Mouse (Mus musculus) adrenal gland, postnatal 14 days (tissue): ENCODE results near the gene Yaf2. TPM values are rescaled to one million over a fixed set of nuclear protein-coding genes. Genes with fewer than 3 reads are reported as not detected.
A peak's percentile ranks its signal among the peaks of the same experiment; 100 is the strongest.

ENCODE experiments used
- DNase-seq: peaks from one replicate; pipeline ENCODE4 v3.0.0; 2021; ENCODE audit warnings: mixed read lengths
- total RNA-seq: library from RNA; stranded (reverse); gene quantifications from 2 replicates; pipeline ENCODE4 v1.2.3, GENCODE M21; 2021

Yaf2 gene
- total RNA-seq, 1 experiment from 2014 or later, result 35.8 TPM

GRCm38 (mm10) chr15:93287628-93288027 is 49.1 kb downstream of the Yaf2 start:
- no peak for DNase-seq

DNA sequence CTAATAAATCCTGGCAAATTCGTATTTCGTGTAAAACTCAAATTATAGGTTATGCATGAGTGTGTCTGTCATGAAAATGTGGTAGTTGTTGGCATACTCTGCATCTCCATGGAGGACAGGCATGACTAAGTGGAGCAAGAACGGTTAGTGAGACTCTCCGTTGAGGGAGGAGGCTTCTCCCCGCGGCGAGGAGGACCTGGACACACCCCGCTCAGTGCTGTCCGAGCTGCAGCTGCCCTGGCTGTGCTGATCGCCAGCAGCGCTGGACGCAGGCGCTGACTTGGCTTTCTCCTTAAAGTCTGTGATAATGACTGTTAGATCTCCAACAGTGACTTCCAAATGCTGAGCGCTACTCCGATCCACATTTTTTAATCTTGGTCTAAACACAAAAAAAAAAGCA is 51.5 kb downstream of the Yaf2 start:
- DNase-seq, result peak; percentile 52

GRCm38 (mm10) chr15:93284326-93284725 is 52.4 kb downstream of the Yaf2 start:
- no peak for DNase-seq

- peak; percentile 66 for DNase-seq
Observed at GRCm38 (mm10) chr15:93283349-93283748, 53.4 kb downstream of the Yaf2 start.

DNA sequence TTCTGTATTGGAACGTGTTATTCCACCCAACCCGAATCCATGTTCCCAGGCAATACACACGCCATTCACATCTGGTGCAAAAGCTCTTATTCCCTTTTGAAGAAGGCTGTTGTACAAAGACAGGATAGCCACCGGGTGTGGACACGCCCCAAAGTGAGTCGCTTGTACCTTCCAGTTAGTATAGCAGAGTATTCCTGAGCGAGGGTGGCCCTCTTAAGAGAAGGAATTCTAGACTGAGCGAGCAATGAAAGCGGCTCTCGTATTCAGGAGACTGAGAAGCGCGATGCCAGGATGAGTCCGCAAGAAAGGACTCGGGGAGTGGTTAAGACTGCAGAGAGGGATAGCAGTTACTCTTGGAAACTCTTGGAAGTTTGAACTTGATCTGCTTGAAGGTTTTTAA is 60.5 kb downstream of the Yaf2 start:
- DNase-seq, result peak; percentile 45

DNA sequence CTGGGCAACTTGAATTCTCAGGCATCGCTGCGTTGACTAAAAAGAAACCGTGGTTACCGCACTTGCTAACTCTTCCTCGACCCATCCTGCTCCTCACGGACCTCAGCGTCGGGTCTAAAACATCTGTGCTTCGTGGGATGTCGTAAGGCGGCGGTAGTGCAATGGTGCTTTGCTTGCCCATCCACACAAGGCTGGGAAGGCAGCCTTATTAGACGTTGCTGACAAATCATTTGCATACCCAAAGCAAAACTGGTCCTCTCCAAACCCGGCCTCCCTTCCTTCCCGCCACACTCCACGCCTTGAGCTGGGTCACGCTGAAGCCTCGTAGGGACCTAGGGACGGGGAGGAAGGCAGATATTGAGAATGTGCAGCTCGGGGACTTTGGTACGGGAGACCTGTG is 61.1 kb downstream of the Yaf2 start:
- DNase-seq, result peak; percentile 71

GRCm38 (mm10) chr15:93274679-93275583 is 61.8 kb downstream of the Yaf2 start, which contains the start of gene Gxylt1:
Gxylt1 (minus strand) TSS chr15:93275179.
- peak; percentile 100 for DNase-seq

- DNase-seq, result no peak
Observed at GRCm38 (mm10) chr15:93273788-93274678, 62.7 kb downstream of the Yaf2 start.

DNA sequence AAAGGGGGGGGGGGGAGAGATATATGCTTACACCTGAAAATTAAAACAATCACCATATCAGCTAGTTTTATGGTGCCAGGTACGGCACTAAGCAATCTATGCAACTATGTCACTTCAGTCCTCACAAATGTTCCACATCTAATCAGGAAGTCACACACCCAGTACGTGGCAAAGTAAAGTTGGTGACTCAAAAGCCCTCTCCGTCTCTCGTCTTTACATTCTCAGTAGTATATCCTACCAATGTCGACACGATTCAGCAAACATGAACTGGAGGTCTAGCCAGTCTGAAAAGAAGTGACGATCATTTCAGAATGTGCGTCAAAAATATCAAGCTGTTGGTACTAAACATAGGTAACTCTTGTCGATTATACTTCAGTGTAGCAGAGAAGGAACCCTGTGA is 63.8 kb downstream of the Yaf2 start:
- DNase-seq, result no peak

GRCm38 (mm10) chr15:93270289-93270855 is 66.4 kb downstream of the Yaf2 start:
- DNase-seq, result peak; percentile 66

- no peak for DNase-seq
Observed at GRCm38 (mm10) chr15:93269572-93269971, 67.2 kb downstream of the Yaf2 start.

GRCm38 (mm10) chr15:93268001-93268400 is 68.7 kb downstream of the Yaf2 start:
- no peak for DNase-seq

DNA sequence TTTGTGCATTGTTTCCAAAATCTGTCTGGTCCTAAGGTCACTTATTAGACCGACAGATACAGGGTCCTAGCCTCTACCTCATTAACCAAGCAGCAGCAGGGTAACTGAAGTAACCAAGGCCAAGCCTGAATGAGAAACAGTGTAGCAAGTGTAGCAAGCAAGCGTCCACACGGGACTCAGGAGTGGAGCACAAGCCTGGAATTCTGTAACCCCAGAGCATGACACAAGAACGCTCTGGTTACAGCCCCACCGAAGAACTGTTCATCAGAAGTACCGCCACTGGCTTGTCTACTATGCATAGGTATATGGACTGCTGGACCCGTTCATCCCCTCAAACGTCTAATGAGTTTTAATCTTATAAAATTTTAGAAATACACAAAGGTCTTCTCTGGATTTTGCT is 69.3 kb downstream of the Yaf2 start:
- no peak for DNase-seq

- peak; percentile 65 for DNase-seq
Observed at GRCm38 (mm10) chr15:93266361-93266760, 70.4 kb downstream of the Yaf2 start.

DNA sequence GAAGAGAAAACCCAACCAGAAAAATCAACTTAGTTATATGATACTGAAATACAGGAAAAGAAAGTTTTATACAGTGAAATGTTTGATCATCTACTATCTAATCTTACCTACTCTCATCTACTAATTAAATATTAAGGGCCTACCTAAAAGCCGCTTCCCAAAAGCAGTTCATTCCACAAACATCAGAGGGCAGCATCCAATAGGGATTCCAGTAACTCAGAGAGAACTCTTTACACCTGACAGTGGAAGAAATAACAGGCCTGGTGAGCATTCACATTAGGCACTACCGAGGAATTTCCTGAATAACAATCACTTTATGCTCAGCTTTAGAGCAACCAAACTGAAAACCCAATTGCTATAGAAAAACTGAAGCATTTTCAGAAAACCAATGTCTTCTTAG is 71.0 kb downstream of the Yaf2 start:
- DNase-seq, result peak; percentile 81

- DNase-seq, result peak; percentile 47
Observed at GRCm38 (mm10) chr15:93265231-93265630, 71.5 kb downstream of the Yaf2 start.

DNA sequence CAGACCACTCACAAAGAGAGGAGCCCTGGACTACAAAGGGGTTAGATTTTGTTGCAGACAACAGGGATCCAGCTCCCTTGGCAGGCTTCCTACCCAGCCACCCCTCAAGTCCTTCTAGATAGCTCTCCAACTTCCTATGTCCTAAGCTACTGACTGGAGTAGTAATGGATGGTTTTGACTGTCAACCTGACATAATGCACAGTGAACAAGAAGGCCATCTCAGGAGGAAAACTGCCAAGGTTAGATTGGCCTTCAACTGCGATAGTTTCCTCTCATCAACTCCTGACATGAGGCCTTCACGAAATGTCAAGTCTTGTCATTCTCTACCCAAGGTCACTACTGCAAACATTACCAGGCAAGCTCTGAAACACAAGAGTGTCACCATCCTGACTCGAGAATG is 72.5 kb downstream of the Yaf2 start:
- peak; percentile 57 for DNase-seq

GRCm38 (mm10) chr15:93263566-93263965 is 73.2 kb downstream of the Yaf2 start:
- DNase-seq, result no peak

GRCm38 (mm10) chr15:93262818-93263217 is 73.9 kb downstream of the Yaf2 start:
- peak; percentile 40 for DNase-seq

DNA sequence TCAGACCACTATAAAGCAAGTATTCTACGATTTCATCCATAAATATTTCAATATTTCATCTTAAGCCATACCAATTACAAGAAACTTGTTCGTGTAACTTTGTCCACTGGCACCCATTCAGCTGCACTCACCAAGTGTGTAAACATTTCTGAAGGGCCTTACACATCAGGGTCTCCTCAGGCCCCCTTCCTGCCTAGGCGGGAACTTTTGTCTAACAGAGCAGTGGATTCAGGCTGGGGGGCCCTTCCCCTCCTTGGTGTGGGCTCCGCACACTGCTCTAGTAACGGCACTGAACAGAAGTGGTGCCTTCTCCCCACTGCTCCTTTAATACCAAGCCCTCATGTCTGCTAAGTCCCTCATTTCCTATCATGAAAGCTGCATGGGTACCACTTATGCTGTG is 74.5 kb downstream of the Yaf2 start:
- no peak for DNase-seq

- no peak for DNase-seq
Observed at GRCm38 (mm10) chr15:93259933-93260332, 76.8 kb downstream of the Yaf2 start.

DNA sequence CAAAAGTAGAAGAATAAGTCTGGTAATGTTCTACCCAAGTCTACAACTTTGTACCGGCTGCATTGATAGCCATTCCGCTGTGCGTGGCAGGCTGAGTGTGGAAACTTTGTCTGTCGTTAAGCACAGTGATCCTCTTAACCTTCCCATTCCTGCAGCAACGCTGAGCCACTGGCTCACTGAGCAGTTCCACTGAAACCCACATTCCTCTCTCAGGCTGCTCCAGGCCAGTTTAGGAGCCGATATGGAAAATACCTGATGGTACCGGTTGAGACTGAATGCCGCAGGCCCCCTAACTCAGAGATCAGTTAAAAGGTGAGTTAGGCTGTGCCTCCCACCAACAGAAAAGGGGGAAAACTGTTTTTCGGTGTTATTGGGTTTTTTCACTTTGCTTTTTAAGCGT is 81.4 kb downstream of the Yaf2 start:
- DNase-seq, result no peak

- no peak for DNase-seq
Observed at GRCm38 (mm10) chr15:93253172-93253571, 83.6 kb downstream of the Yaf2 start.
